Mouse (Mus musculus) yolk sac, embryonic 10.5 days (tissue): ENCODE data around the gene Neo1.

Experiments used
- DNase-seq: peaks from one replicate; pipeline ENCODE4 v3.0.0-alpha.2; 2017; ENCODE audit warnings: low spot score

The Neo1 gene

DNA sequence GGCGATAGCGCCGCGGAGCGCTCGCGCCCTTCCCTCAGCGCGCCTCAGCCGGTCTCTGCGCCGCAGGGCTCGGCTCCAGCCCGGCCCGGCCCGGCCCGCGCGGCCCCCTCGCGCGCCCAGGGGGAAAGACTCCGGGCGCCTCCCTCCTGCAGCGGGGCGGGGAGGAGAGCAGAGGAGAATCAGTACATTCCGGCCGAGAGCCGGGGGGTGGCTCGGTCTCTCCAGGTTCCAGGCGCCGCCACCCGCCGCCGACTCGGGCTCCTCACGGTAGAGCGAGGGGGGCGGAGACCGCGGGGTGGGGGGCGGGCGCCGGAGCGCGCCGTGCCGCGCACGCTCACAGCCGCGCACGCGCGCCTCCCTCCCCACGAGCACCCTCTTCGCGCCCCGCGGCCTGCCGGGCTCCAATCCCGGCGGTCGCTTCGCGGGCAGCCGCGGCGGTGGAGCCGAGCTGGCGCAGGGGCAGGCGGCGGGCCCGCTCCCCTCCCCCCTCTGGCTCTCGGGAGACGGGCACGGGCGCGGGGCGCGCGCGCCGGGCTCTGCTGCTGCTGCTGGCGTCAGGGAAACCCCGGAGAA is at the start of gene Neo1:
Gene Neo1 (minus strand): TSS at position 283 of the 573 bp plus-strand sequence.
- peak; percentile 90 for DNase-seq

DNA sequence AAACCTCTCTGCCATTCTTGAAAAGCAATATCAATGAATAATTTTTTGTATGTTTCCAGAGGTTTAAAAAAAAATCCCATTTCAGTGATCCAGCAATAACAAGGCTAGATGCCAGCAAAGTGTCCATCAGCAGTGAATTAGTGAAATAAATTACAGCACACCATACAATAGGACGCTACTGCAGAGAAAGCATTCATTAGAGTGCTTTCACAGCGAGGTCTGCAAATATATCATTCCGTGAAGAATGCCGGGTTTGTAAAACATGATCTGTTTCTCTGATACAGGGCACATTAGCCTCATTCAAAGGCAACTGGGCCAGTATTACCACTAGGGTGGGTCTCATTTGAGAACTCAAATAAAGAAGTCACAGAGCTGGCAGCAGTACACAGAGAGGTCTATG is 39.4 kb upstream of the Neo1 start:
- DNase-seq, result no peak

DNA sequence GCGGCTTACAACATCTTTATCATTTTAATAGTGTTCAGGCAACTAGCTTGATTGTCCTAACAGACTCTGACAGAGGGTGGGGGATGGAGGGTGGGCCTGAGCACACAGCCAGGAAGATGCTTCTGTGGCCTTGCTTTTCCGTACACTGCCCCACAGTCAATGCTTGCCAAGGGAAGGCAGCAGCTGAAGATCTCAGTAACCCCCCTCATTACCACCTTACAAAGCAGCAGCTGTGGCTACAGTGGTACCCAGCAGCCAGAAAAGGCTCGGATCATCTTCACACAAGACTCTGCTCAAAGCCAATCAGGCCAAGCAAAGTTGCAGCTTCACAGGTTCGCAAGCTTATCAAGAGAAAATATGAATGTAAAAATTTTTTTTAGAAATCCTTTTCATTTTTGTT is 37.6 kb upstream of the Neo1 start:
- DNase-seq, result no peak

DNA sequence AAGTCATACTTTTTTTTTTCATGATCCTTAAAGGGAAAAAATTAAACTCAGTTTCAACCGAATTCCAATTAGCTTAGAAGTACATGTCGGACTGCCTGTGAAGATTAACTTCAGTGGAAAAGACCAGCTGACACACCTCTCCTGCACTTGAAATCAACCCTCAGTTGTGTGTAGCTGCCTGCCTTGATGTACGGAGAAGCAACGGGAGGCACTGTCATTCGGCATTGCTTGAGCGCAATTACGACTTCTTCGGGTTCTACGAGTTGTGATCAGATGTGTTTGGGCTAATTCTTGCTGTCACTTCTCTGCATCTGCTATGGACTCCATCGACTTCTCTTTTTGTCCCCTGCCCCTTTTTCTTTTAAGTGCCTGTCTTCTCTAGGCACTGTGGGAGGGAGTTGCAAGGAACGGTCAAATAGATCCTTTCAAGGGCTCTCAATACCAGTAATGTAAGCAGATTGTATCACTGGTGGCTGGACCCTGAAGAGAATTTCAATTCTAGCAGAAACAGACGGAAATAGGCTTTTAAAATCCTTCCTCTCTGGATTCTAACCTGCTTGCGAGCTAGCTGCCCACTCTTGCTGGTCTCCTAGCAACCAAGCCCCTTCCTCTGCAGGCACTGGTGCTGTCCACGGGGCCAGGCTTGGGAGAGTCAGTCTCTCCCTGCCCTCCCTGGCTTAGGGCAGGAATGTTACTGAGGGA is 36.0 kb upstream of the Neo1 start:
- DNase-seq, result peak; percentile 45

DNA sequence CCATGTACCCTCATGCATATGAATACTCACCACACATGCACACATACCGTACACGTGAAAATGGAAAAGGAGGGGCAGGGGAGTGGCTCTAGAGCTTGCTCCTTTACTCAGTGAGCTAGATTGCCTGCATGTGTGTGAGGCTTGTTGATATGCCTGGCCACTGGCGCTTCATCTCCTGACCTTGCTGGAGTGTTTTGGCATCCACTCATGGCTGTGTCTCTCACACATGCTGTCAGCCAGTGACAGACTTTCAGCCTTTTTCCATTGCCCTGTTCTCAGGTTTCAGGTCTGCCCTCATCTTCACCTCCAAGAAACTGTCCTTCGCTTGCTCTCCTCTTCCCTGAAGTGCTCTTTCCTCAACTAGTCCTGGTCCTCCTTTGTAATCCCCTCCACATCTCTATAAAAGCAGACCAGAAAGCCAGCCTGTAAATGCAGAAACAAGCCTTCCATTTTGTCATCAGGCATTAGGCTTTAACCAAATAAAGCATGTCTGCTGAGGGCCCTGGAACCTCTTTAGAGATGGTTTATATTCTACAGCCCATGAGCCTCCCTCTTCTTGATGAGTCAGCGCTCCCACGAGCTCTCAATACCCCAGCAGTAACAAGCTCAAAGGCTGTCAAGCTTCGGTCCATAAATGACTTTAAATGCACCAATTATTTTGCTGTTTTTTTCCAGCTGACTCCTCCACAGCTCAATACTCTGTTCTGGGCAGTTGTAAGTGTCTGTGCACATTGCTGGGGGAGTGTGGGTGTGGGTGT is 35.2 kb upstream of the Neo1 start:
- peak; percentile 27 for DNase-seq

DNA sequence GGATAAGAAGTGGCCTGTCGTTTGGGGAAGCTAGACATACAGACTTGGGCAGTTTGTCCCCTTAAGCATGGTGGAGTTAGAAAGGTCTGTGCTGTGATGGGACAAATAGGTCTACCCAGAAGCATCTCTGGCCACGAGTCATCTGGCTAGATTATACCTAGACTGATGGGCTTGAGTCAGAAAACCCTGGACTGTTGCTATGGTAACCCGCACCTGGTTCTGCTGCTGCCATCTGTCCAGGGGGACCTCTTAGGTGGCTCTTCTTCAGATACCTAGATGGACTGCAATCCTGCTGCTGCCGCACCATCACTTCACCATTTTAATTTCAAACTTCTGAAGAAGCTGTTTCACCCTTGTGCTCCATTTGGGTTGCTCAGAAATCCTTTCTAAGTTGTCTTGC is 34.0 kb upstream of the Neo1 start:
- DNase-seq, result no peak

DNA sequence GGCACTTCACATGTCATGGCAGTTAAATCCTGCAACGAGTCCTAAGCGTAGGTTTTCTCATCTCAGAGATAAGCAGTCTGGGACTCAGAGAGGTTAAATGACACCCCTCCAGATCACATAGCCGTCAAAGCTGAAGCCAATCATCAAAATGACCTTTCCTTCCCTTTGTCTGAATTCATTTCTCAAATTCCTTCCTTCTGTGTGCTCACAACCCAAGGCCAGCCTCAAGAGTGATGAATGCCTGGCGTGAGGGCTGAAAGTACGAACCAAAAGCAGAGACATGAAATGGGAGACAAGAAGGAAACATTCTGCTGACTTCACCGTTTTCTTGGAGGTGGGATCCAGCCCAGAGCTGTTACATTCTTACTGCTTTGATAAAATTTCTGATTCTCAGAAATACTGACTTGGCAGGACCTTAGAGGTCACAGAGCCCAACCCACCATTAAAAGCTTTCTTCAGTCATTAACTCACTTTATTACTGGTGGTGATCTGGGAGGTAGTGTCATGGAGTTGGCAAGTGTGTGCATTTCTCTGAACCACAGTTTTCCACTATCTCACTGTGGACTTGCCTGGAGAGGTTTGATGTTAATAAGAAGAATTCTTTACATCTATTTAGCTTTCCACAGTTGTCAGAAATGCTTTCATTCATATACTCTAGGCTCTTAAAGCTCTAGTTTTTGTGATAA is 29.5 kb upstream of the Neo1 start:
- no peak for DNase-seq

DNA sequence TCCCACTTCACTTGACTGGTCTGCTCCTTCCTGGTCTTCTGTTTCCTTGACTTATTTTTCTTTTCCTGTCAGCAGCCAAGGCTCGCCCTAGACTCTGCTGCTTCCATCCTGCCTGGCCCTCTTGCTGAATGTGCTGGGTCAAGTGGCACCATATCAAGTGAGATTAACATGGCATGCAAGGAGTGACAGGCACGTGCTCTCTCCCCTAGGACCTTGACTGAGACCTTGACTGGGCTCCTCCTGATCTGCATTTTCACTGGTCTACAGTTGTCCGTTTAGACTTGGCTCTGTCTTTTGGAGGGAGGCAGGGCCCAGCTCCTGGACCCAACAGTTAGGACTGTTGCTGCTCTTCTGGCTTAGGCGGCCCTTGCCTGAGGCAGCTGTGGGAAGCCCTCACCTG is 26.2 kb upstream of the Neo1 start:
- DNase-seq, result no peak

DNA sequence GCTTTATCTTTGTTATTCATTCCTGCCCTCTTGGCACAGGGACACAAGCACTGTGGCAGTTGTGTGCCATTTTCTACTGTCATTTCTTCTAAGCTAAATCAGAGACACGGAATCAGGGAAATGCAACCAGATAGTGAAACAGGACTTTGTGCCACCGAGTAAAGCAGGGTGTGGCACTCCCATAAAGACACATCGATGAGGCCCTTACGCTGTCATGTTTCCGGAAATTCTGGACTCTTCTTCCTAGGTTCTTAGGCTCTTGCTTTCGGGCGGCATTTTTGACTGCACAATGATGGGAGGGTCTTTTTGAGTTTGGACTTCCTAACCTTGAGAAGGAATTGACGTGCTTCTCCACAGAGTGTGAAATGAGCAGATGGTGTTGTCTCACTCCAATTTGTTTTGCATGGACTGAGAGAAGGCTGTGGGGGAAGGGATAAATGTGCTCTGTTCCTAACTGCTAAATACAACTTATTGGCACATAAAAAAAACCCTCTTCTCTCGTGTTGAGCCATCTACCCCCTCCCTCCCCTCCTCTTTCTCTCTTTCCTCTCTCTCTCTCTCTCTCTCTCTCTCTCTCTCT is 23.9 kb upstream of the Neo1 start:
- no peak for DNase-seq

DNA sequence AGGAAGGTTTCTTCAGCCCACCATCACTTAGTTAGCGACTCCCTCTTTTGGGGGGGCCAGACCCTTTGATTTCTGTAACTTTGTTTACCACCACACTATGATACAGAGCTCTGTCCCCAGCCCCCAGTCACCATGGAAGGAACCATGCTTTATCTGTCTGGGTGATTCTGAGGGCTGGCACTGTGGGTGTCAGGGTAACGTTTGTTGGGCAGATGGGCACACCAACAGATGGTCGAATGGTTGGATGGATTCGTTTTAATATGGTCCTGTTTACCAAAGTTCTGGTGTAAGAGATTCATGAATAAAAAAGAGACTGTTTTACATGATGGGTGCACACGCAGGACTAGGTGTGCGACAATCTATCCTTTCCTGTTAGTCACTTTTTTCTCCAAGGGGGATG is 22.9 kb upstream of the Neo1 start:
- no peak for DNase-seq

DNA sequence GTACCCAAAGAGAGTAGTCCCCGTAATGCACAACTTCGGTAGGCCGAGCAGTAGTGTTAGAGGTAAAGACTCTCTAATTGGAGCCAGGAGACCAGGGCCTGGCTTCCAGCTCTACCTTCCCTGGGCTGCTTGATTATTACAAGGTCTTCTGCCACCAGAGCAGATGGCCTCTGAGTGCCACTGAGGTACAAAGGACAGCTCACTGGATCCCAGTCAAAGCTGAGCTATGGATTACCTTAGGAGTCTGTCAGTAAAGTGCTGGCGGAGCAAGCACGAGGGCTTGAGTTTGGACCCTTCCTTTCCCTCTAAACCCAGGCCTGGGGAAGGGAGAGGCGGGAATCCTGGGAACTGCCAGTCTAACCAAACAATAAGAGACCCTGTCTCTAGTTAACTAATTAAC is 21.8 kb upstream of the Neo1 start:
- DNase-seq, result no peak

DNA sequence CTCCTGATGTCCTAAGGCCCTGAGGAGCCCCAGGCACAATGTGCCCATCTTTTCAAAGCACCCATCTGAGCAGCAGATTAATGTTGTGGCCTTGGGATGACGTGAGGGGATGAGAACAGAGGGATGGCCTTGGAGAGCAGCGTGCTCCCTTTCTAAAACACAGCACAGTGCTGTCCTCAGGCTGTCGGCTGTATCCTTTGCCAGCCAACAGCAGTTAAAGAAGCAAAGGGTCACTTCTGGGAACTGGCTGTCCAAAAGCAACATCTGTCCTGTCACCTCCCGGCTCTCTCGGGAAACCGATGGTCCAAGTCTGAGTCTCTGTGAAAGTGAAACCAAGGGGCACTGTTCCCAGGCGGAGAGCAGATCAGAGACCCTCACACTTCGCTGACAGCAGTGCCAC is 20.0 kb upstream of the Neo1 start:
- no peak for DNase-seq

DNA sequence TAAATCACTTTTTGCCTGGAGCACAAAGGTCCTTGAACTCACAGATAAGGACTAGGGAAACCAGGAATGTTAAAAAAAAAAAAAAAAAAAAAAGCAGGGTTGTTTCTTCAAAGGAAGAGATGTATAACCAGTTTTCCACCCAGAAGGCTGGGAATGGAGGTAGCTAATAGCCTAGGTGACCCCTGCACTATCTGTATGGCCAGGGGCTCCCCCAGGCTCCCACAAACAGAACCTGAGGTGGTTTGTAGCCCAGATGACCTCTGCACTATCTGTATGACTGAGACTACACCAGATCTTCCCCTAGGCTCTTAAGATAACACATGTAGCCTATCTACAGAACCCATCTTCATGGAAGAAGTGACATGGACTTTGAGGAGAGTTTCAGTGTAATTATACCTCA is 5.6 kb upstream of the Neo1 start:
- DNase-seq, result no peak

DNA sequence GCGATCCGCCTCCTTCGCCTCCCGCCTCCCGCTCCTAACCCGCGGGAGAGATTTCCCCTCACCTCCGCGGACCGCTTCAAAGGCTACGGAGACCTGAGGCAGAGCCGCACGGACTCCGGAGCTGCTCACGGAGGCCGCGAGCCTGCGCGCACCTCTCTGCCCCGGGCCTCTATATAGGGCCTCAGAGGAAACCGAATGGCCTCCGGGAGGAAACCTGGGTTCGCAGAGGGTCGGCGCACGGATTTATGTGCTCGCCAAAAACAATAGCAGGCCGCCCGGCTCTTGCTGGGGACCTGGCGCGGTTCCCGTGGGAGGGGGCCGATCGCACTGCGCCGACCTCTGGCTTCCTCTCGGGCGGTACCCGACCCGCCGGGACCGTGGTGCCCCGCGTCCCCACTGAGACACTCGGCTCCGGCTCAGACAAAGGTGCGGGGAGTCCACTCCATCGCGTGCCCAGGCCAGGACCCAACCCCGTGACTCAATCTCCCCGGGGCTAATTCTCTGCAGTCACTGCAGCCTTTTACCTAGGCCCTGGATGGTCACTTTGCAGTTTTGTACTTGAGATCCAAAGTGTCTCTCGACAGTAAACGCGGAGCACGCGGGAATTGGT is 596 bp upstream of the Neo1 start:
- DNase-seq, result no peak

DNA sequence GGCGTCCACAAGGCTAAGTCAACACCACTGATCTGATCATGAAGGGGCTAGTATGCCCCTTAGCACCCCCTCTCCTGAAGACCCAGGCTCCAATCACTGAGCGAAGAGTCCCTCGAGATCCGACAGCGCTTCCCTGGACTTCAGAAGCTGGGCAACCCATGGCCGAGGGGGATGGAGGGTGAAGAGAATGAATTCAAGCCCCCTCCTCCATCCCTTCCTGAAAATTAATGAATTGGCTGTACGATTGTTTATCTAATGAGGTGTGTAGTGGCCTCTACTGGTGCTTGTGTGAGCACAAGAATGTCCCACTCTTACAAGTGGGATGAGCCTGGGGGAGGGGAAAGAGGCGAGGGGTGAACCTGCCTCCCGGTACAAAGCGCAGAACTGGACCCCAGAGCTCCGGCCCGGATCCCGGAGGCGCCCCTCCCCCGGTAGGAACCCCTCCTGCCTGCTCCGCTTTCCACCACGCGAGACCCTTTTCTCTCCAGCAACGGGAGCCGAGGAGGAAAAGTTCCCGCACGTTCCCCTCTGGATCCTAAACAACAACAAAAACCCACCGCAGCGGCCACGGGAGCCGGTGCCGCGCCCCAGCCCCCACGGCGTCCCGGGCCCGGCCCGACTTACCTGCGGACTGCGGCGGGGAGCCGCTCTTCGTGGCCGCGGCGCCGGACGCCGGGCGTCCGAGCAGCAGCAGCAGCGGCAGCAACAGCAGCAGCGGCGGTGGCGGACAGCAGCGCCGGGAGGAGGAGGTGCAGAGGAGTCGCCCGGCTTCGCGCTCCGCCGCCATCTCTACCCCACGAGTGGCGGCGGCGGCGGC is 691 bp downstream of the Neo1 start:
- peak; percentile 53 for DNase-seq

DNA sequence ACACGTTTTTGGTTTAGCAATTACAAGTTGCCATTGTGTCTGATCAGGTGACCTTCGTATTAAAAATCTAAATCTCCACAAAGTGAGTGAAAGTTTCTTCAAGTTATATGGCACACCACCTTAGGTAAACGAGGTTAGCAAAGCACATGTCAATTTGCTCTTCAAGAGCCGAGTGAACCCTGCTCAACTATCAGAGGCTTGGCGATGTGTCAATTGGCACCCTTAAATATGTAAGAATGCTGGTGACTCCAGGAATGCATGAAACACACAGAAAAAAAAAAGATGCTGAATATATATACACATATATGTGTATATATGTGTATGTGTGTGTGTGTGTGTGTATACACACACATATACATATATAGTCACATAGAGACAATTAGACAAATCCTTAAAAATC is 1.4 kb downstream of the Neo1 start:
- DNase-seq, result no peak

DNA sequence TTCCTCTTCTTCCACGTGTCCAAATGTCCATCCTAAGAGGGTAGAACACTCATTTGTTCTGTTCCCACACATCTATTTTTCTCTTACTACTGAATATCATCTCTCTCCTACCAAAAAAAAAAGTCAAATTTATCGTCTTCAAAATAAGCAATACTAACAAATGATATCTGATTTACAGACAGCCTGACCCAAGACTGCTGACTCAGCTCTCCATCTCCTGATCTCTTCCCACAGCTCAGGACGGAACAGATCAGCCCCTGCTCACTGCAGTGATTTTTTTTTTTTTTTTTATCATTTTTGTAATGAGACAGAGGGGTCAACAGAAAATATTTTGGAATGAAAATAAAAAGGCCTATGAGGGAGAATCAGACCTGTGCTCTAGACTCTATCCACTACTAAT is 2.7 kb downstream of the Neo1 start:
- DNase-seq, result no peak

DNA sequence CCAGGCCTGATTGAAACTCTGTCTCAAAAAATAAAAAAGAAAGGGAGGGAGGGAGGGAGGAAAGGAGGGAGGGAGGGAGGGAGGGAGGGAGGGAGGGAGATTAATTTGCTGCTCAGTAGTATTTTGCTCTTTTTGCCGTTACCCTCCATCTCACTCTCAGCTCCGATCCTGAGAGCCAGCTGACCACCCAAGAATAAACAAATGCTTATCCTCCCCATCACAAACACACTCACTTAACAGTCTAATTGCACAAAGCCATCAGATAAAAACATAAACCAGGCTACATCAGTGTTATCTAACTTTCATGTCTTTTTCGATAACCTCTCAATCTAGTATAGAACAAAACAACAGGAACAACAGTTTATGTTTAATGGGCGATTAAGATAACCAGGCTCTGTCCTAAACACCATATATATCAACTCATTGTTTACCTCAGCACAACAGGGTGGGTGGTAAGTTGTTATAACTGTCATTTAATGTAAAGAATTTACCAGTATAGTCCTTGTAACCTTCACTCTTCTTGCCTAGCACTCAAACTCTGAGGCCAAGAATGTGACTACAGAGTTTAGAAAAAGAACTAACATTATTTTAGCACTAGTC is 11.9 kb downstream of the Neo1 start:
- no peak for DNase-seq

DNA sequence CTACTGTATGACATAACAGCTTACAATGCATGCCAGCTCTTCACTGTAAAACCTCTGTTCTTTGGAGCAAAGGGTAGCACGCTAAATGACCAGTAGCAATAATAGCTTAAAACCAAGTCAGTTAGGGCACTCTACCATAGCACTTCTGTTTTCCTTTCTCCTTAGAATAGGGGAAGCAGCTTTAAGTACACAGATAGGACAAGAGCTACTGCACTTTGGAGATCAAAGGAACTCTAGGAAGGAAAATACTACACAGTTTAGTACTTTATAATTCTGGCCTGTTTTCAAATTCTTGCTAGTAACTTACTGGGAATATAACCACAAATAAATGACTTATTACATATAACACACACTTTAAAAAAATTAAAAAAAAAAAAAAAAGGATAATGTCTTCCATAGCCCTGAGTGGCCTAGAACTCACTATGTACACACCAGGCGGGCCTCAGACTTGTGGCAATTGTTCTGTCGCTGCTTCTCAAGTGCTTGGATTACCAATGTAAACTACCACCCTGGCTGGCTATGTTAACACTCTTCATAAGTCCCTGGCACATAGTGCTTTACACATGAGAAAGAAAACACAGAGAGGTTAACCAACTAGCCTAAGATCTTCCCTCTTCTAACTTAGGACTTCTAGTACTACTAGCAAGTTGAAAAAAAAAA is 20.1 kb downstream of the Neo1 start:
- no peak for DNase-seq

DNA sequence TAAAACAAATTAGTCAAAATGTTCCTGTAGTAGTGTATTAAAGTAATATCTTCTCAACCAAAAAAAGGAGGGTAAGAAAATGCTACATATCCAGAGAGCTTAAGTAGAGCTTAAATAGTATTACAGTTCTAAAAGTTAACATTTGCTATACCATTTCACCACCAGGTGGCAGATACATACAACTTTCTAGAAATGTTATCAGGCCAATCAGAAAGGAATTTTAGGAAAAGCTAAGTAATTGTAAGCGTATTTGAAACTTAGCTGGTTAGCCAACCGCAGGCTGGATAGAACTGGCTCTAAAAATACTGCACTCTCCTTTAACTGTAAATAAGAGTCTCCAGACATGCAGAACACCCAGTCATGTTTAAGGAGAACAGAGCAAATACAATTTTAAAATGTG is 22.9 kb downstream of the Neo1 start:
- peak; percentile 4 for DNase-seq
